Mouse (Mus musculus) stomach, embryonic 16.5 days (tissue): ENCODE results near the gene Unc5cl. TPM values are rescaled to one million over a fixed set of nuclear protein-coding genes. Genes with fewer than 3 reads are reported as not detected.

Experiments used
- ATAC-seq: fragments of 200-750 bp; cut with Nextera tagmentation; 2 replicates; pipeline ENCODE4 v1.8.0; 2017; ENCODE audit warnings: moderate number of reproducible peaks, moderate TSS enrichment; ENCODE audit not compliant: insufficient read depth, low FRiP score
- H3K27ac ChIP-seq: fragments of 300-500 bp; sonication (generic); 2 replicates; pipeline ENCODE4 v1.5.1; 2014; ENCODE audit warnings: low read length
- H3K27me3 ChIP-seq: fragments of 300-500 bp; sonication (generic); 2 replicates; pipeline ENCODE4 v1.6.1; 2014; ENCODE audit warnings: low read length, control low read depth, mixed read lengths; ENCODE audit not compliant: control insufficient read depth, insufficient read depth
- H3K36me3 ChIP-seq: fragments of 300-500 bp; sonication (generic); 2 replicates; pipeline ENCODE4 v1.6.1; 2014; ENCODE audit warnings: low read length; ENCODE audit not compliant: control insufficient read depth, insufficient read depth
- H3K4me1 ChIP-seq: fragments of 300-500 bp; sonication (generic); 2 replicates; pipeline ENCODE4 v1.6.1; 2014; ENCODE audit warnings: low read length, control low read depth, mixed read lengths; ENCODE audit not compliant: control insufficient read depth, insufficient read depth
- H3K4me2 ChIP-seq: fragments of 300-500 bp; sonication (generic); 2 replicates; pipeline ENCODE4 v1.6.1; 2014; ENCODE audit warnings: low read depth, low read length, mixed read lengths
- H3K4me3 ChIP-seq: fragments of 300-500 bp; sonication (generic); replicated peaks from 2 replicates; pipeline ENCODE4 v1.5.1; 2014; ENCODE audit warnings: mild to moderate bottlenecking, low read length
- H3K9ac ChIP-seq: fragments of 300-500 bp; sonication (generic); 2 replicates; pipeline ENCODE4 v1.6.1; 2014; ENCODE audit warnings: low read length
- H3K9me3 ChIP-seq: fragments of 300-500 bp; sonication (generic); replicated peaks from 2 replicates; pipeline ENCODE4 v1.6.1; 2016; ENCODE audit warnings: low read length, control low read depth; ENCODE audit not compliant: control insufficient read depth
- WGBS: fragments of 180-500 bp; shearing (Covaris S2); extraction: QIAGEN DNeasy Blood & Tissue Kit; methylation state at CpG from one replicate; pipeline ENCODE4 v1.1.7; 2014; 5-methylcytosine and 5-hydroxymethylcytosine counted together
- polyA plus RNA-seq: library from polyadenylated mRNA; unstranded; fragments of >200 nt; fragmentation: Nextera tagmentation; extraction: Ambion mirVana; gene quantifications from 2 replicates; pipeline ENCODE4 v1.2.1, GENCODE M21; 2015

Gene Unc5cl
- polyA plus RNA-seq, 1 experiment from 2014 or later, result 13.7 TPM

GRCm38 (mm10) chr17:48533844-48534705, 79.4 kb downstream of the Unc5cl start:
- 0 out of 2 replicates have a peak overlapping the region, but pooled peaks have one; percentile 11 for H3K4me2 ChIP-seq
- ATAC-seq, result peak; percentile 56; the same call in 1 of the 2 replicates
- H3K36me3 ChIP-seq, result no peaks in the 10 kb centered on the region
- no peak overlapping the region for H3K27ac ChIP-seq
- no peak overlapping the region for H3K9ac ChIP-seq
- no peak overlapping the region for H3K4me3 ChIP-seq
- 0 out of 2 replicates have a peak, but pooled peaks cover 4% of the 10 kb centered on the region for H3K9me3 ChIP-seq
- 28% methylated on average over 12 of the region's 14 CpGs for WGBS
- H3K27me3 ChIP-seq, result no peaks in the 10 kb centered on the region
- no peaks in the 10 kb centered on the region for H3K4me1 ChIP-seq

GRCm38 (mm10) chr17:48538328-48538727, 83.6 kb downstream of the Unc5cl start:
- Histone ChIP-seq H3K27me3 (no peaks in the 10 kb centered on the region), H3K36me3 (no peaks in the 10 kb centered on the region), H3K4me1 (0 out of 2 replicates have a peak, but pooled peaks cover 3% of the 10 kb centered on the region), H3K27ac (no peak overlapping the region), H3K4me3 (no peak overlapping the region), H3K9me3 (0 out of 2 replicates have a peak, but pooled peaks cover 4% of the 10 kb centered on the region), H3K4me2 (no peak overlapping the region), H3K9ac (no peak overlapping the region)
- 79% methylated on average over 5 of the region's 5 CpGs for WGBS
- no peak for ATAC-seq

GRCm38 (mm10) chr17:48539326-48539725, 84.6 kb downstream of the Unc5cl start:
- H3K9ac ChIP-seq, result no peak overlapping the region
- no peak overlapping the region for H3K4me3 ChIP-seq
- H3K36me3 ChIP-seq, result no peaks in the 10 kb centered on the region
- no peak overlapping the region for H3K4me2 ChIP-seq
- 0 out of 2 replicates have a peak, but pooled peaks cover 4% of the 10 kb centered on the region for H3K9me3 ChIP-seq
- WGBS, result 90% methylated on average over 17 of the region's 17 CpGs
- ATAC-seq, result no peak
- 0 out of 2 replicates have a peak, but pooled peaks cover 3% of the 10 kb centered on the region for H3K4me1 ChIP-seq
- H3K27ac ChIP-seq, result no peak overlapping the region
- H3K27me3 ChIP-seq, result no peaks in the 10 kb centered on the region

- Histone ChIP-seq H3K36me3 (no peaks in the 10 kb centered on the region), H3K9me3 (0 out of 2 replicates have a peak, but pooled peaks cover 4% of the 10 kb centered on the region), H3K27ac (no peak overlapping the region), H3K4me2 (no peak overlapping the region; the same call in 1 of the 2 replicates), H3K4me1 (peaks cover 12% of the 10 kb centered on the region), H3K4me3 (no peak overlapping the region), H3K27me3 (no peaks in the 10 kb centered on the region), H3K9ac (no peak overlapping the region)
- WGBS, result 36% methylated on average over 11 of the region's 11 CpGs
- ATAC-seq, result no peak
Observed at GRCm38 (mm10) chr17:48542733-48543132, 88.0 kb downstream of the Unc5cl start.

GRCm38 (mm10) chr17:48543301-48543765, 88.6 kb downstream of the Unc5cl start:
- H3K4me2 ChIP-seq, result peak overlapping the region; percentile 22
- H3K9ac ChIP-seq, result no peak overlapping the region
- ATAC-seq, result no peak
- no peak overlapping the region for H3K27ac ChIP-seq
- peaks cover 12% of the 10 kb centered on the region for H3K4me1 ChIP-seq
- 0 out of 2 replicates have a peak, but pooled peaks cover under 1% of the 10 kb centered on the region for H3K9me3 ChIP-seq
- H3K36me3 ChIP-seq, result no peaks in the 10 kb centered on the region
- H3K4me3 ChIP-seq, result 0 out of 2 replicates have a peak overlapping the region, but pooled peaks have one; percentile 1
- no peaks in the 10 kb centered on the region for H3K27me3 ChIP-seq
- WGBS, result 48% methylated on average over 15 of the region's 15 CpGs

GRCm38 (mm10) chr17:48544722-48545121, 90.0 kb downstream of the Unc5cl start:
- peaks cover 12% of the 10 kb centered on the region for H3K4me1 ChIP-seq
- no peaks in the 10 kb centered on the region for H3K36me3 ChIP-seq
- ATAC-seq, result peak; percentile 45; the same call in 1 of the 2 replicates
- no peaks in the 10 kb centered on the region for H3K27me3 ChIP-seq
- 0 out of 2 replicates have a peak overlapping the region, but pooled peaks have one; percentile 0 for H3K4me2 ChIP-seq
- no peak overlapping the region for H3K4me3 ChIP-seq
- no peaks in the 10 kb centered on the region for H3K9me3 ChIP-seq
- no peak overlapping the region for H3K9ac ChIP-seq
- 0 out of 2 replicates have a peak overlapping the region, but pooled peaks have one; percentile 3 for H3K27ac ChIP-seq
- WGBS, result 34% methylated on average over 9 of the region's 9 CpGs

GRCm38 (mm10) chr17:48545223-48545943, 90.7 kb downstream of the Unc5cl start:
- H3K36me3 ChIP-seq, result no peaks in the 10 kb centered on the region
- 0 out of 2 replicates have a peak, but pooled peaks cover 3% of the 10 kb centered on the region for H3K9me3 ChIP-seq
- WGBS, result 54% methylated on average over 28 of the region's 28 CpGs
- H3K4me3 ChIP-seq, result no peak overlapping the region
- peaks cover 12% of the 10 kb centered on the region for H3K4me1 ChIP-seq
- H3K9ac ChIP-seq, result no peak overlapping the region
- 0 out of 2 replicates have a peak overlapping the region, but pooled peaks have one; percentile 0 for H3K4me2 ChIP-seq
- H3K27ac ChIP-seq, result 0 out of 2 replicates have a peak overlapping the region, but pooled peaks have one; percentile 3
- 0 out of 2 replicates have a peak, but pooled peaks have one; percentile 35 for ATAC-seq
- no peaks in the 10 kb centered on the region for H3K27me3 ChIP-seq

- H3K9ac ChIP-seq, result no peak overlapping the region
- no peak overlapping the region for H3K27ac ChIP-seq
- H3K4me3 ChIP-seq, result no peak overlapping the region
- no peaks in the 10 kb centered on the region for H3K36me3 ChIP-seq
- H3K9me3 ChIP-seq, result 0 out of 2 replicates have a peak, but pooled peaks cover 3% of the 10 kb centered on the region
- 91% methylated on average over 11 of the region's 11 CpGs for WGBS
- no peak overlapping the region for H3K4me2 ChIP-seq
- H3K27me3 ChIP-seq, result no peaks in the 10 kb centered on the region
- no peak for ATAC-seq
- peaks cover 12% of the 10 kb centered on the region for H3K4me1 ChIP-seq
Observed at GRCm38 (mm10) chr17:48546036-48546435, 91.3 kb downstream of the Unc5cl start.
